Mouse (Mus musculus) ovary, postnatal 10 days (tissue): Measurements from ENCODE around the gene Itga5.

Experiments used
- DNase-seq: peaks from one replicate; pipeline ENCODE4 v3.0.0; 2022; ENCODE audit warnings: low spot score

The Itga5 gene

GRCm38 (mm10) chr15:103339961-103340337, 26.6 kb downstream of the Itga5 start, which contains the start of gene Zfp385a:
TSS of gene Zfp385a (minus strand) at chr15:103340093.
- no peak for DNase-seq

DNA sequence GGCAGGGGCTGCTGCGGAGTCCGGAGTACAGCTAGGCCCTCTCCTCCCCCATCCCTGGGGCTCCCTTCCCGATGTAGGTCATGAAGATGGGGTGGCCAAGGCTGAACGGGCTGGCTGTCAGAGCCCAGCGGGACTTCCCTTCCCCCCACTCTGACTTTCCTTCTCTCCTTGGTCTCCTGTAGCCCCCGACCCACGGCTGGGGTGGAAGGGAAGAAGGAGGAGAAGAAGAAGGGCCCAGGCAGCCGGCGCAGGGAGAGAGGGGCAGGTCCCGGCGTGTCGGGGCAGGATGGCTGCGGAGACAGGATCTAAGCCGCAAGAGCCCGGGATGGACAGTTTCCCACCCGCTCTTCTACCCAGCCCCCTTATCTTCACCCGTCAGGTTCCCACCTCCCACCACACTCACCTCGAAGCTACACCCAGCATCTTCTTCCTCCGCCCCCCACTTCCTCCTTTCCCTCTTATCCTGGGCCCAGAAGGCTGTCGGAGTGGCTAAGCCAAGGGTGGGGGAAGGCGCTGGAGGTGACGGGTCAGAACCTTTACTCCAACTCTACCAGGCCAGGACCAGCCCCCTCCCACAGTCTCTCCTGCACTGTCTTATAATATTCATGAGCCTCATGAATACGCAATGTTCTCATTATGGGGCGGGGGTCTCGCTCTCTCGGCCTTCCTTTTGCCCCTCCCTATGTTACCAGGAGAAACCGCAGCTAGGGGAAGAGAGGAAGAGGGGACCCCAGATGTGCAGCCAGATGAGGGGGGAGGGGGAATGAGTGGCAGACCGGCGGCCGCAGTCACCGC, 27.2 kb downstream of the Itga5 start:
- no peak for DNase-seq

DNA sequence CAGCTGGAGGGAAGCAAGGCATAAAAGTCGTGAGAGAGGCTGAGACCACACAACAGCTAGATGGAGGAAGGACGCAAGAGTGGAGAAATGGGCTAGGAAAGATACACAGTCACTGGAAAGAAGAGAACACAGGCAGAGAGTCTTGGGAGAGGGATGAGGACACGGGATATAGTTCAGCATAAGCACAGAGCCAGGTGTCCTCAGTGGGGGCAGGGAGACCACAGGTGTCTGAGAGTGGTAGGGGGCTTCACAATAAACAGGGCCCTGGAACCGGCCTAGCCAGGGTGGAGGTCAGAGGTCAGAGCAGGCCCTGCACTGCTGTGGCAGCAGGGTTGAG, 27.8 kb downstream of the Itga5 start:
- DNase-seq: no peak

DNA sequence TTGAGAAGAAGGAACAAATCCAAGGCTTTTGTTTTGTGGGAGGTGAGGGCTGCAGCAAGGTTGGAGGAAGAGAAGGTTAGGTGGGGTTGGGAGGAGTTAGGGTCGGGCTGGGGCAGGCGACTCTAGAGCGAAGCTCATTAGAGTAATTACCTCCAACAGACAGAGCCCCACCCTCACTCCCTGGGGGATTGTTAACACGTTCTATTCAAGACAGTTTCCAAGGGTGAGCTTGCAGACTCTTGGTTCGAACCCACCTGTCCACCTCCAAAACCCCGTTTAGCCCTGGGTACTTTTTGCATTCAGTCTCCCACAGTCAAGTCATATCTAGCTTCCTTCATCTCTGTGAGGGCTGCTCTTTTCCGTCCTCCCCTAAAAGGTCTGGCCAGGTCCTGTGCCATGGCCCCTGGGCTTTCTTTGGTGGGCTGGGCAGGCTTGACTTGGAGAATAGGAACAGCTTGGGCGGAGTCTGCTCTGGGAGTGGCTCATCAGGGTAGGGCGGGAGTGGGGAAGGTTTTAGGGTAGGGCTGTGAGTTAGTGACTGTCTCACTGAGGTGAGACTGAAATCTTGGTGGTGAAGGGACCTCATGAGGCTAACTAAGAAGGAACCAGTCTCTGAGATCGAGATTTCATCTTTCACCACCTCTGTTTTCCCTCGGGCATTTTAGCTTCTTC, 29.4 kb downstream of the Itga5 start:
- no peak for DNase-seq

GRCm38 (mm10) chr15:103335488-103336235, 30.9 kb downstream of the Itga5 start:
- no peak for DNase-seq

GRCm38 (mm10) chr15:103335040-103335439, 31.5 kb downstream of the Itga5 start:
- no peak for DNase-seq

GRCm38 (mm10) chr15:103334194-103334593, 32.4 kb downstream of the Itga5 start:
- no peak for DNase-seq

GRCm38 (mm10) chr15:103333738-103334137, 32.8 kb downstream of the Itga5 start:
- DNase-seq: no peak

- no peak for DNase-seq
Observed at GRCm38 (mm10) chr15:103333081-103333615, 33.4 kb downstream of the Itga5 start.

- DNase-seq: peak; percentile 85
Observed at GRCm38 (mm10) chr15:103323455-103324247, 42.9 kb downstream of the Itga5 start.

- no peak for DNase-seq
Observed at GRCm38 (mm10) chr15:103323070-103323454, 43.5 kb downstream of the Itga5 start.

- DNase-seq: no peak
Observed at GRCm38 (mm10) chr15:103322396-103322795, 44.2 kb downstream of the Itga5 start.

GRCm38 (mm10) chr15:103321076-103321475, 45.5 kb downstream of the Itga5 start:
- no peak for DNase-seq

DNA sequence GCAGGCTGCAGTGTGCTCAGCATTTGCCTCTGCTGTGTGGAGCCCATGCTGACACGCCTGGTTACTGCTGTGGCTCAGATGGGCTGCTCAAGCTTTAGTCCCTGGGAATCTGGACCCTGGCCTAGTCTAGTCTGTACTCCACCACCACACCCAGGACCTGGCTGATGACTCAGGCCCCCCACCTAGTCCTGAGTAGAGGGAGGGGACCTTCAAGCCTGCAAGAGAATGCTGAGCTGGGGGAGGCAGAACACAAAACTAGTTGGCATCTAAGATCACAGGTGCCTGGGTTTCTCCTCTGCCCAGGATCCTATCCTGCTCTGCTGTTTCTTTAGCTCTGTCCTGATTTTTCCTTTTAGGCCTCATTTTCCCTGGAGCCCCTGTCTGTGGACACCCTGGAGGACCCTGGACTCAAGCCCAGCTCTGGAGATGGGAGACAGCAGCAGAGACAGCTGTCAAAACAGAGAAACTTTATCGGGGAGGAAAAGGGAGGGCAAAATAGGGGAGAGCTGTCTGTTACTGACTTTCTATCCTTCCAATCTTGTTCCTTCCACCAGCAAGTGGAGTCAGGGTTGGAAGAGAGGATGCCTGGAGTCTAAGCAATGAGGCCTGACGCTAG, 48.3 kb downstream of the Itga5 start:
- DNase-seq: no peak

GRCm38 (mm10) chr15:103317731-103318130, 48.8 kb downstream of the Itga5 start:
- no peak for DNase-seq

DNA sequence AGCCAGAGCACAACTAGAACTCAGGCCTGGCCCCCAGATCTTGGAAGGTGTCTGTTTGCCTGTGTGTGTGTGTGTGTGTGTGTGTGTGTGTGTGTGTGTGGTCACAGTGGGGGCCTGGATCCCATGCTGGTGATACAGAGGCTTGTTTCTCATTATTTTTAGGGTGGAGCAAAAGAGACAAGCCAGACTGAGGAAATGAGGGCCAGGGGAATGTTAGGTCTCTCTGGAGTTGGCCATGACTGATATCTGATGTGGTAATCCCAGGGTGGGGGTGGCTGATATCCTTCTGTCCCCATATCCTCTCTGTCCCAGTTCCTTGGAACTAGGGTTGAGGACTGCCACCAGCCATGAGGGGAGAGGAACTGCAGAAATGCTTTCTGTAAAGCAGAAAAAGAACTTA, 49.4 kb downstream of the Itga5 start:
- DNase-seq: no peak

DNA sequence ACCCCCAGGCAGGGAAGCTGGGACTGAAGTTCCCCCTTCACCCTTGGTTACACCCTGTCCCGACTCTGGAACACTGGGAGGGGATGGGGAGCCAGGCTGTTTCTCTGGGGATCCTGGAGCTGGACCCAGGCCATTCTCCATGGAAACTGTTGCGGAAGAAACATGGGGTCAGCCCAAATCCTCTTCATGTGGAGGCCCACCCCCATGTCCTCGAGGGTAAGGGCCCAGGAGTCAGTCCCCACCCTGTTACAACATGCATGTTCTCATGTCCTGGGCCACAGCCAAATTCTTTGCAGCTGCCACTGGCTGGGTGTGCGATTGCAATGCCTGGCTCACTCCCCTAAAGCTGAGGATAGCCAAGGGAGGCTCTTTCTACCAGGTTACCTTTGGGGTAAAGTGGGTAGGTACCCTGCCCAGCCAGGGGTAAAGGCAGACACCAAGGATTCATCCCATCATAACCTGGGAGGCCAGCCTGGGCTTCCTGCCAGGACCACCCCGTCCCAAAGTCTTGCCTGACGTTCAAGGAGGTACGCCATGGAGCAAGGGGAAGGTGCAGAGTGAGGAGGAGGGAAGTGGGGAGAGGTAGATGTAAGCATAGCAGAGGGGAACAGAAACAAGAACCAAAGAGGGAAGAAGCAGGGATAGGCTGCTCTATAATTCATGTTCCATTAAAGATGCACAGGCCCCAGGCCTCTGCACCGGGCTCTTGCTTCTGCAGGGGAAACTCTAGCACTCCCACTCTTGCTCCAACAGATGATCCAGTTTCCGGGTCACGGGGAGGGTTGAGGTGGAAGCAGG, 50.4 kb downstream of the Itga5 start:
- DNase-seq: no peak

- peak; percentile 73 for DNase-seq
Observed at GRCm38 (mm10) chr15:103315011-103315502, 51.5 kb downstream of the Itga5 start.

- no peak for DNase-seq
Observed at GRCm38 (mm10) chr15:103314181-103314580, 52.4 kb downstream of the Itga5 start.

- no peak for DNase-seq
Observed at GRCm38 (mm10) chr15:103313495-103314095, 53.0 kb downstream of the Itga5 start.
